Mouse (Mus musculus): ENCODE measurements around the gene Paf1. TPM values are rescaled to one million over a fixed set of nuclear protein-coding genes. Genes with fewer than 3 reads are reported as not detected.

Paf1 gene
- polyA plus RNA-seq, 1 experiment from 2014 or later = 81.4 TPM

- no peaks in the 10 kb centered on the region for H3K9me3 ChIP-seq (replicated peaks; ENCODE audit: control insufficient read depth, low read length)
- no peak overlapping the region for H3K9ac ChIP-seq (replicated peaks; ENCODE audit: low read length)
- no peak for DNase-seq (ENCODE audit: low spot score)
- H3K36me3 ChIP-seq (replicated peaks; ENCODE audit: control insufficient read depth, insufficient read depth, low read depth, low read length) = peaks cover 25% of the 10 kb centered on the region
- 91% methylated on average over 3 of the region's 3 CpGs for WGBS
- ATAC-seq (replicated peaks; ENCODE audit: insufficient number of reproducible peaks, low FRiP score, low TSS enrichment, low read depth) = no peak
- no peak overlapping the region for H3K27ac ChIP-seq (replicated peaks; ENCODE audit: low read depth, low read length)
- no peaks in the 10 kb centered on the region for H3K27me3 ChIP-seq (ENCODE audit: control insufficient read depth, insufficient read depth, low read length)
- H3K4me2 ChIP-seq (ENCODE audit: low read depth, low read length) = no peak overlapping the region
- no peak overlapping the region for H3K4me3 ChIP-seq (ENCODE audit: low read depth, low read length)
- no peaks in the 10 kb centered on the region for H3K4me1 ChIP-seq (ENCODE audit: control insufficient read depth, insufficient read depth, low read length)
Measured at GRCm38 (mm10) chr7:28410841-28411475, 18.2 kb downstream of the Paf1 start.

GRCm38 (mm10) chr7:28412826-28413225, 20.1 kb downstream of the Paf1 start:
- no peaks in the 10 kb centered on the region for H3K9me3 ChIP-seq (replicated peaks; ENCODE audit: control insufficient read depth, low read length)
- no peak overlapping the region for H3K4me2 ChIP-seq (ENCODE audit: low read depth, low read length)
- no peak overlapping the region for H3K9ac ChIP-seq (replicated peaks; ENCODE audit: low read length)
- peaks cover 11% of the 10 kb centered on the region for H3K36me3 ChIP-seq (replicated peaks; ENCODE audit: control insufficient read depth, insufficient read depth, low read depth, low read length)
- H3K4me1 ChIP-seq (ENCODE audit: control insufficient read depth, insufficient read depth, low read length) = no peaks in the 10 kb centered on the region
- 90% methylated on average over 4 of the region's 4 CpGs for WGBS
- H3K4me3 ChIP-seq (ENCODE audit: low read depth, low read length) = no peak overlapping the region
- ATAC-seq (replicated peaks; ENCODE audit: insufficient number of reproducible peaks, low FRiP score, low TSS enrichment, low read depth) (no peak), DNase-seq (ENCODE audit: low spot score) (no peak)
- H3K27me3 ChIP-seq (ENCODE audit: control insufficient read depth, insufficient read depth, low read length) = no peaks in the 10 kb centered on the region
- H3K27ac ChIP-seq (replicated peaks; ENCODE audit: low read depth, low read length) = no peak overlapping the region

- Histone ChIP-seq H3K27me3 (ENCODE audit: control insufficient read depth, insufficient read depth, low read length) (no peaks in the 10 kb centered on the region), H3K9ac (replicated peaks; ENCODE audit: low read length) (no peak overlapping the region), H3K9me3 (replicated peaks; ENCODE audit: control insufficient read depth, low read length) (no peaks in the 10 kb centered on the region), H3K4me3 (ENCODE audit: low read depth, low read length) (no peak overlapping the region), H3K4me1 (ENCODE audit: control insufficient read depth, insufficient read depth, low read length) (no peaks in the 10 kb centered on the region), H3K4me2 (ENCODE audit: low read depth, low read length) (no peak overlapping the region), H3K36me3 (replicated peaks; ENCODE audit: control insufficient read depth, insufficient read depth, low read depth, low read length) (peaks cover 15% of the 10 kb centered on the region), H3K27ac (replicated peaks; ENCODE audit: low read depth, low read length) (no peak overlapping the region)
- ATAC-seq (replicated peaks; ENCODE audit: insufficient number of reproducible peaks, low FRiP score, low TSS enrichment, low read depth) (no peak), DNase-seq (ENCODE audit: low spot score) (no peak)
Measured at GRCm38 (mm10) chr7:28417368-28417767, 24.6 kb downstream of the Paf1 start.

DNA sequence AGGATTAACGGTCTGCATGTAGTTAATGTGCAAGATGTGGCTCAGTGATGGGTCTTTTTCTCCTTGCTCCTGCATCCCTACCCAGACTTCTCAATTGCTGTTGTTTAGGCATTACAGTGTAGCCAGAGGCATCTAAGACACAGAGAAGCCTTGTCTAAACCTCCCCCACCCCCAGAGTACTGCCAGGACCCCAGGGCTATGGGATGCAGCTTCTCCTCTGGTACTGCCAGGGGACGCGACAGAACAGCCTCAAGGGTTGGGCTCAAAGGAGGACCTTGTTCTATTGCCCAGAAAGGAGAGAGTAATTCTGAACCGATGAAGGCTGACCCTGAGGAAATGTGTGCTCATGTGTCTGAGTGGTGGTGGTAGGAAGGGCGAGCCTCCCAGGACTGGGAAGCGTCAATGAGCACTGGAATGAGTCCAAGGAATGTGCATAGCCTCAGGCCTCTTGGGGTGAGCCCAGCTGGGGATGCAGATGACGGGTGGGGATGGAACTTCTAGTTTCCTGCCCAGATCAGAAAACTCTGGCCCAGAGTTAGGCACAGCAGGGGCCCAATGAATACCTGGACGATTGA, 25.4 kb downstream of the Paf1 start:
- Histone ChIP-seq H3K9ac (replicated peaks; ENCODE audit: low read length) (no peak overlapping the region), H3K9me3 (replicated peaks; ENCODE audit: control insufficient read depth, low read length) (no peaks in the 10 kb centered on the region), H3K4me3 (ENCODE audit: low read depth, low read length) (no peak overlapping the region), H3K4me2 (ENCODE audit: low read depth, low read length) (no peak overlapping the region), H3K36me3 (replicated peaks; ENCODE audit: control insufficient read depth, insufficient read depth, low read depth, low read length) (peaks cover 18% of the 10 kb centered on the region), H3K4me1 (ENCODE audit: control insufficient read depth, insufficient read depth, low read length) (no peaks in the 10 kb centered on the region), H3K27ac (replicated peaks; ENCODE audit: low read depth, low read length) (no peak overlapping the region), H3K27me3 (ENCODE audit: control insufficient read depth, insufficient read depth, low read length) (no peaks in the 10 kb centered on the region)
- 73% methylated on average over 8 of the region's 8 CpGs for WGBS
- ATAC-seq (replicated peaks; ENCODE audit: insufficient number of reproducible peaks, low FRiP score, low TSS enrichment, low read depth) (no peak), DNase-seq (ENCODE audit: low spot score) (no peak)

GRCm38 (mm10) chr7:28419416-28419815, 26.7 kb downstream of the Paf1 start:
- Histone ChIP-seq H3K27ac (replicated peaks; ENCODE audit: low read depth, low read length) (no peak overlapping the region), H3K9ac (replicated peaks; ENCODE audit: low read length) (no peak overlapping the region), H3K4me1 (ENCODE audit: control insufficient read depth, insufficient read depth, low read length) (no peaks in the 10 kb centered on the region), H3K4me2 (ENCODE audit: low read depth, low read length) (no peak overlapping the region), H3K36me3 (replicated peaks; ENCODE audit: control insufficient read depth, insufficient read depth, low read depth, low read length) (peaks cover 11% of the 10 kb centered on the region), H3K9me3 (replicated peaks; ENCODE audit: control insufficient read depth, low read length) (no peaks in the 10 kb centered on the region), H3K27me3 (ENCODE audit: control insufficient read depth, insufficient read depth, low read length) (no peaks in the 10 kb centered on the region), H3K4me3 (ENCODE audit: low read depth, low read length) (no peak overlapping the region)
- 98% methylated on average over 2 of the region's 2 CpGs for WGBS
- DNase-seq (ENCODE audit: low spot score) (no peak), ATAC-seq (replicated peaks; ENCODE audit: insufficient number of reproducible peaks, low FRiP score, low TSS enrichment, low read depth) (no peak)

- Histone ChIP-seq H3K36me3 (replicated peaks; ENCODE audit: control insufficient read depth, insufficient read depth, low read depth, low read length) (peaks cover 11% of the 10 kb centered on the region), H3K9ac (replicated peaks; ENCODE audit: low read length) (no peak overlapping the region), H3K9me3 (replicated peaks; ENCODE audit: control insufficient read depth, low read length) (no peaks in the 10 kb centered on the region), H3K27ac (replicated peaks; ENCODE audit: low read depth, low read length) (no peak overlapping the region), H3K4me3 (ENCODE audit: low read depth, low read length) (no peak overlapping the region), H3K4me2 (ENCODE audit: low read depth, low read length) (no peak overlapping the region), H3K27me3 (ENCODE audit: control insufficient read depth, insufficient read depth, low read length) (no peaks in the 10 kb centered on the region), H3K4me1 (ENCODE audit: control insufficient read depth, insufficient read depth, low read length) (no peaks in the 10 kb centered on the region)
- ATAC-seq (replicated peaks; ENCODE audit: insufficient number of reproducible peaks, low FRiP score, low TSS enrichment, low read depth) (no peak), DNase-seq (ENCODE audit: low spot score) (no peak)
- 100% methylated on average over 1 of the region's 1 CpGs for WGBS
Measured at GRCm38 (mm10) chr7:28423018-28423417, 30.3 kb downstream of the Paf1 start.

DNA sequence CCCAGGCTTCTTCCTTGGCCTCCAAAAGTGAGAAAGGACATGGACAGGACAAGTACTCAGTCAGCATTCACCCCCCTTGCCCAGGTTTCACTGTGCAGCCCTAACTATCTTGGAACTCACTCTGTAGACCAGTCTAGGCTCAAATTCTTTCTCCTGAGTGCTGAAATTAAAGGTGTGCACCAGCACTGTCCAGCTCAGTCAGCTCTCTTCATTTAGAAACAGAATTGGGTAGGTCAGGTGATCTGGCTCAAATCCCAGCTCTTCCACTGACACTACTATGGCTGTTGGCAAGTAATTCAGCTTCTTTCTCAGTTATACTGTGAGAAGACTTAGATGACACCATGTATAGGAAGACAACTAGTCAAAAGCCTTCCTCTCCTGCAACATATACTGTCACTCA, 35.0 kb downstream of the Paf1 start:
- Histone ChIP-seq H3K4me2 (ENCODE audit: low read depth, low read length) (no peak overlapping the region), H3K4me3 (ENCODE audit: low read depth, low read length) (no peak overlapping the region), H3K9ac (replicated peaks; ENCODE audit: low read length) (no peak overlapping the region), H3K4me1 (ENCODE audit: control insufficient read depth, insufficient read depth, low read length) (no peaks in the 10 kb centered on the region), H3K27ac (replicated peaks; ENCODE audit: low read depth, low read length) (no peak overlapping the region), H3K27me3 (ENCODE audit: control insufficient read depth, insufficient read depth, low read length) (no peaks in the 10 kb centered on the region), H3K9me3 (replicated peaks; ENCODE audit: control insufficient read depth, low read length) (no peaks in the 10 kb centered on the region), H3K36me3 (replicated peaks; ENCODE audit: control insufficient read depth, insufficient read depth, low read depth, low read length) (peaks cover 3% of the 10 kb centered on the region; the same call in 1 of the 2 replicates)
- ATAC-seq (replicated peaks; ENCODE audit: insufficient number of reproducible peaks, low FRiP score, low TSS enrichment, low read depth) (no peak), DNase-seq (ENCODE audit: low spot score) (no peak)

- Histone ChIP-seq H3K4me2 (ENCODE audit: low read depth, low read length) (no peak overlapping the region), H3K36me3 (replicated peaks; ENCODE audit: control insufficient read depth, insufficient read depth, low read depth, low read length) (no peaks in the 10 kb centered on the region), H3K4me3 (ENCODE audit: low read depth, low read length) (no peak overlapping the region), H3K9ac (replicated peaks; ENCODE audit: low read length) (no peak overlapping the region), H3K9me3 (replicated peaks; ENCODE audit: control insufficient read depth, low read length) (no peaks in the 10 kb centered on the region), H3K27ac (replicated peaks; ENCODE audit: low read depth, low read length) (no peak overlapping the region), H3K4me1 (ENCODE audit: control insufficient read depth, insufficient read depth, low read length) (no peaks in the 10 kb centered on the region), H3K27me3 (ENCODE audit: control insufficient read depth, insufficient read depth, low read length) (no peaks in the 10 kb centered on the region)
- DNase-seq (ENCODE audit: low spot score) (no peak), ATAC-seq (replicated peaks; ENCODE audit: insufficient number of reproducible peaks, low FRiP score, low TSS enrichment, low read depth) (no peak)
- 83% methylated on average over 1 of the region's 1 CpGs for WGBS
Measured at GRCm38 (mm10) chr7:28430512-28430911, 37.8 kb downstream of the Paf1 start.
